ENCODE assay signal across 8 mouse cellular contexts in the genomic region with DNA sequence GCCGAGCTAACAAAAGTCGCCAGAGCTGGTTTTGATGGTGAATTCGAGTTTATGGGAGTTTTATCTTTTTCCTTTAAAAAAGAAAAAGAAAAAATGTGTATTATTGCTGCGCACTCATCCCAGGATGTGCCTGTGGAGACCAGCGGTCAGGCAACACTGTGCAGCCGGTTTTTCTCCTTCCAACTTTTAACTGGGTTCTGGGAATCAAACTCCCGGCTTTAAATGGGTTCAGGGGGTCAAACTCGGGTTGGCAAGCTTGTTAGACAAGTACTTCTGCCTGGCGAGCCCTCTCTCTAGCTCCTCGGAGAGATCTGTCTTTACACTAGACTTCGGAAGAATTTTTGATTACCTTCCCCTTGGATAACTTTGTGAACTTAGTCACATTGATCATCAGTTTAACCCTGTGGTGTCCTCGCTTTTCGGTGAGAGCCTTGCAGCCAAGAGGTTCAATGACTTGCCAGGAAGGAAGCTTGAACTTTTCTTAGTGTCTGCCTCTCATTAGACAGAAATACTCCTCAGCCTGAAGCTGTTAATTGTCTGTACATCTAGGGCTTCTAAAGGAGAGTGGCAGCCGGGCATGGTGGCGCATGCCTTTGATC. TPM values are rescaled to one million over a fixed set of nuclear protein-coding genes. Genes with fewer than 3 reads are reported as not detected.
A peak's percentile ranks its signal among the peaks of the same experiment; 100 is the strongest.
DNase-seq lines count a peak whose midpoint lies in the region; ATAC-seq and TF ChIP-seq lines count a peak whose summit lies in the region.

No protein-coding gene starts in this region.

- H3K27ac ChIP-seq in layer of hippocampus, adult 2 months, result no peak overlapping the region
- H3K27ac ChIP-seq in forebrain, embryonic 10.5 days, result no peak overlapping the region
- no peak overlapping the region for H3K27ac ChIP-seq in intestine, embryonic 14.5 days (ENCODE audit: low read depth)
- H3K27ac ChIP-seq in midbrain, embryonic 15.5 days, result no peak overlapping the region

- ATAC-seq in intestine, embryonic 14.5 days (replicated peaks; ENCODE audit: low FRiP score, low TSS enrichment, low read depth), result no peak; the same call in 1 of the 2 replicates
- no peak for ATAC-seq in midbrain, embryonic 15.5 days (replicated peaks)

- no peak for TF ChIP-seq CTCF in layer of hippocampus, adult 2 months (conservative IDR thresholded peaks at IDR 0.05)

- H3K9me3 ChIP-seq in forebrain, embryonic 10.5 days, result peaks cover 15% of the 10 kb centered on the region; the same call in 1 of the 2 replicates
- H3K9me3 ChIP-seq in intestine, embryonic 14.5 days (ENCODE audit: control insufficient read depth, low read length), result no peaks in the 10 kb centered on the region
- H3K9me3 ChIP-seq in midbrain, embryonic 15.5 days, result no peaks in the 10 kb centered on the region

- peak overlapping the region; percentile 57; the same call in 1 of the 2 replicates for H3K4me3 ChIP-seq in layer of hippocampus, adult 2 months
- peak overlapping the region; percentile 68 for H3K4me3 ChIP-seq in forebrain, embryonic 10.5 days
- peak overlapping the region; percentile 42 for H3K4me3 ChIP-seq in intestine, embryonic 14.5 days (ENCODE audit: low read depth, low read length)
- H3K4me3 ChIP-seq in midbrain, embryonic 15.5 days, result peak overlapping the region; percentile 44; the same call in 1 of the 2 replicates

- no peak overlapping the region for H3K9ac ChIP-seq in intestine, embryonic 14.5 days (ENCODE audit: low read length)
- no peak overlapping the region for H3K9ac ChIP-seq in midbrain, embryonic 15.5 days

- H3K36me3 ChIP-seq in forebrain, embryonic 10.5 days (replicated peaks), result no peaks in the 10 kb centered on the region
- no peaks in the 10 kb centered on the region for H3K36me3 ChIP-seq in intestine, embryonic 14.5 days (ENCODE audit: control insufficient read depth, insufficient read depth, low read length)
- H3K36me3 ChIP-seq in midbrain, embryonic 15.5 days (replicated peaks), result no peaks in the 10 kb centered on the region

- H3K4me1 ChIP-seq in forebrain, embryonic 10.5 days, result peaks cover 35% of the 10 kb centered on the region
- H3K4me1 ChIP-seq in intestine, embryonic 14.5 days (replicated peaks; ENCODE audit: control insufficient read depth, insufficient read depth, low read length), result 0 out of 2 replicates have a peak, but pooled peaks cover 7% of the 10 kb centered on the region
- peaks cover 16% of the 10 kb centered on the region for H3K4me1 ChIP-seq in midbrain, embryonic 15.5 days

- H3K27me3 ChIP-seq in forebrain, embryonic 10.5 days (ENCODE audit: poor library complexity, severe bottlenecking), result peaks cover 57% of the 10 kb centered on the region
- peaks cover 38% of the 10 kb centered on the region for H3K27me3 ChIP-seq in intestine, embryonic 14.5 days (replicated peaks; ENCODE audit: control insufficient read depth, insufficient read depth, low read length)
- peaks cover 30% of the 10 kb centered on the region for H3K27me3 ChIP-seq in midbrain, embryonic 15.5 days (replicated peaks)

- no peak for DNase-seq in layer of hippocampus, adult 2 months (ENCODE audit: low spot score in 2 of 2)
- DNase-seq in layer of hippocampus, adult 9-11 months, result no peak
- no peak for DNase-seq in forebrain, embryonic 10.5 days (ENCODE audit: extremely low spot score, low spot score)
- peak; percentile 62 for DNase-seq in intestine, embryonic 14.5 days (ENCODE audit: low spot score)
- no peak for DNase-seq in frontal cortex, postnatal 14 days (ENCODE audit: low spot score in 2 of 2)
- no peak for DNase-seq in left cerebral cortex, adult 11 months (ENCODE audit: low spot score)
- DNase-seq in adrenal gland, adult 8-10 months, result no peak

- H3K4me2 ChIP-seq in intestine, embryonic 14.5 days (ENCODE audit: low read length), result peak overlapping the region; percentile 88
- H3K4me2 ChIP-seq in midbrain, embryonic 15.5 days, result peak overlapping the region; percentile 90

- WGBS in forebrain, embryonic 10.5 days, result 39% methylated on average over 15 of the region's 15 CpGs
- WGBS in intestine, embryonic 14.5 days, result 33% methylated on average over 15 of the region's 15 CpGs
- WGBS in midbrain, embryonic 15.5 days, result 42% methylated on average over 15 of the region's 15 CpGs

RNA-seq across cellular contexts. Expression of a gene that starts 0.7 kb away (rescaled TPM):
- total RNA-seq in layer of hippocampus, adult 2 months (2021), result 10 to 100 TPM; 37.0 to 37.2 TPM
- polyA plus RNA-seq in forebrain, embryonic 10.5 days (2016; fragmentation: Nextera tagmentation; extraction: Ambion mirVana), result 1.5 and 1.6 TPM in 2 replicates
- polyA plus RNA-seq in intestine, embryonic 14.5 days (2014; fragmentation: Nextera tagmentation; extraction: Ambion mirVana), result 2.8 and 3.8 TPM in 2 replicates
- 12.7 and 14.1 TPM in 2 replicates for polyA plus RNA-seq in midbrain, embryonic 15.5 days (2015; fragmentation: Nextera tagmentation; extraction: Ambion mirVana)
- 10 to 100 TPM in 1 of 4 experiments, 1 to 10 TPM in 3; 3.2 to 11.0 (median 7.9) TPM for total RNA-seq in adrenal gland, adult 8-10 months (2022)

RNA-seq across cellular contexts. Expression of a gene that starts 13.1 kb away (rescaled TPM):
- 10 to 100 TPM; 78.8 to 83.5 TPM for total RNA-seq in layer of hippocampus, adult 2 months (2021)
- polyA plus RNA-seq in forebrain, embryonic 10.5 days (2016; fragmentation: Nextera tagmentation; extraction: Ambion mirVana), result 34.9 and 37.6 TPM in 2 replicates
- 47.8 and 48.6 TPM in 2 replicates for polyA plus RNA-seq in intestine, embryonic 14.5 days (2014; fragmentation: Nextera tagmentation; extraction: Ambion mirVana)
- polyA plus RNA-seq in midbrain, embryonic 15.5 days (2015; fragmentation: Nextera tagmentation; extraction: Ambion mirVana), result 38.8 and 40.7 TPM in 2 replicates
- total RNA-seq in adrenal gland, adult 8-10 months (2022), result 100 to 1,000 TPM; 181 to 274 (median 211) TPM
